Mouse (Mus musculus): ENCODE data around the gene Cep57l1.
A peak's percentile ranks its signal among the peaks of the same experiment; 100 is the strongest.

Gene Cep57l1

GRCm38 (mm10) chr10:41816516-41816915, 6.8 kb upstream of the Cep57l1 start:
- DNase-seq (ENCODE audit: low read depth, low spot score) = no peak

GRCm38 (mm10) chr10:41814305-41814853, 4.7 kb upstream of the Cep57l1 start:
- DNase-seq (ENCODE audit: low read depth, low spot score) = no peak

GRCm38 (mm10) chr10:41812566-41812965, 2.9 kb upstream of the Cep57l1 start:
- DNase-seq (ENCODE audit: low read depth, low spot score) = no peak

GRCm38 (mm10) chr10:41810564-41811455, 1.1 kb upstream of the Cep57l1 start:
- DNase-seq (ENCODE audit: low read depth, low spot score) = peak; percentile 13

- DNase-seq (ENCODE audit: low read depth, low spot score) = no peak
These were observed 446 bp downstream of the Cep57l1 start for GRCm38 (mm10) chr10:41809080-41809770.

GRCm38 (mm10) chr10:41805729-41806355, 3.8 kb downstream of the Cep57l1 start:
- DNase-seq (ENCODE audit: low read depth, low spot score) = no peak

GRCm38 (mm10) chr10:41804711-41805110, 5.0 kb downstream of the Cep57l1 start:
- DNase-seq (ENCODE audit: low read depth, low spot score) = no peak

- DNase-seq (ENCODE audit: low read depth, low spot score) = no peak
These were observed 6.2 kb downstream of the Cep57l1 start for GRCm38 (mm10) chr10:41803467-41803866.

GRCm38 (mm10) chr10:41797253-41797652, 12.4 kb downstream of the Cep57l1 start:
- no peak for DNase-seq (ENCODE audit: low read depth, low spot score)

- DNase-seq (ENCODE audit: low read depth, low spot score) = no peak
These were observed 17.3 kb downstream of the Cep57l1 start for GRCm38 (mm10) chr10:41792375-41792774.

- DNase-seq (ENCODE audit: low read depth, low spot score) = no peak
These were observed 42.4 kb downstream of the Cep57l1 start for GRCm38 (mm10) chr10:41767254-41767653.

GRCm38 (mm10) chr10:41766280-41766679, 43.4 kb downstream of the Cep57l1 start:
- no peak for DNase-seq (ENCODE audit: low read depth, low spot score)

- no peak for DNase-seq (ENCODE audit: low read depth, low spot score)
These were observed 44.1 kb downstream of the Cep57l1 start for GRCm38 (mm10) chr10:41765586-41765985.

- no peak for DNase-seq (ENCODE audit: low read depth, low spot score)
These were observed 45.8 kb downstream of the Cep57l1 start for GRCm38 (mm10) chr10:41763741-41764385.

GRCm38 (mm10) chr10:41760866-41761265, 48.8 kb downstream of the Cep57l1 start:
- DNase-seq (ENCODE audit: low read depth, low spot score) = no peak

GRCm38 (mm10) chr10:41758041-41758440, 51.6 kb downstream of the Cep57l1 start:
- DNase-seq (ENCODE audit: low read depth, low spot score) = no peak

GRCm38 (mm10) chr10:41757226-41757625, 52.4 kb downstream of the Cep57l1 start:
- DNase-seq (ENCODE audit: low read depth, low spot score) = no peak

GRCm38 (mm10) chr10:41751867-41752480, 57.7 kb downstream of the Cep57l1 start:
- DNase-seq (ENCODE audit: low read depth, low spot score) = no peak

- no peak for DNase-seq (ENCODE audit: low read depth, low spot score)
These were observed 60.4 kb downstream of the Cep57l1 start for GRCm38 (mm10) chr10:41749306-41749705.

GRCm38 (mm10) chr10:41746554-41746953, 63.1 kb downstream of the Cep57l1 start:
- no peak for DNase-seq (ENCODE audit: low read depth, low spot score)

- no peak for DNase-seq (ENCODE audit: low read depth, low spot score)
These were observed 65.7 kb downstream of the Cep57l1 start for GRCm38 (mm10) chr10:41744006-41744405.
